Mouse (Mus musculus): ENCODE data around the gene Gm14862. TPM values are rescaled to one million over a fixed set of nuclear protein-coding genes. Genes with fewer than 3 reads are reported as not detected.

The Gm14862 gene
- polyA plus RNA-seq, 1 experiment from 2014 or later, result 0.39 TPM

GRCm38 (mm10) chrX:9259267-9259666 lies 2.6 kb upstream of the Gm14862 start:
- Histone ChIP-seq H3K27ac (no peak overlapping the region), H3K36me3 (no peaks in the 10 kb centered on the region), H3K4me3 (replicated peaks) (no peak overlapping the region), H3K9me3 (no peaks in the 10 kb centered on the region), H3K9ac (no peak overlapping the region), H3K4me1 (no peaks in the 10 kb centered on the region), H3K4me2 (no peak overlapping the region), H3K27me3 (replicated peaks) (no peaks in the 10 kb centered on the region)
- ATAC-seq (ENCODE audit: insufficient read depth, low FRiP score, low read depth), result no peak
- 90% methylated on average over 1 of the region's 1 CpGs for WGBS

GRCm38 (mm10) chrX:9257831-9258230 lies 1.1 kb upstream of the Gm14862 start:
- Histone ChIP-seq H3K9me3 (no peaks in the 10 kb centered on the region), H3K4me2 (no peak overlapping the region), H3K27ac (no peak overlapping the region), H3K27me3 (replicated peaks) (no peaks in the 10 kb centered on the region), H3K4me1 (no peaks in the 10 kb centered on the region), H3K4me3 (replicated peaks) (no peak overlapping the region), H3K36me3 (no peaks in the 10 kb centered on the region), H3K9ac (no peak overlapping the region)
- WGBS, result 72% methylated on average over 7 of the region's 7 CpGs
- no peak for ATAC-seq (ENCODE audit: insufficient read depth, low FRiP score, low read depth)

GRCm38 (mm10) chrX:9254901-9255300 lies 1.8 kb downstream of the Gm14862 start:
- Histone ChIP-seq H3K4me3 (replicated peaks) (no peak overlapping the region), H3K9ac (no peak overlapping the region), H3K36me3 (no peaks in the 10 kb centered on the region), H3K4me1 (no peaks in the 10 kb centered on the region), H3K4me2 (no peak overlapping the region), H3K27ac (no peak overlapping the region), H3K9me3 (no peaks in the 10 kb centered on the region), H3K27me3 (replicated peaks) (no peaks in the 10 kb centered on the region)
- 93% methylated on average over 3 of the region's 3 CpGs for WGBS
- ATAC-seq (ENCODE audit: insufficient read depth, low FRiP score, low read depth), result no peak

GRCm38 (mm10) chrX:9253990-9254389 lies 2.7 kb downstream of the Gm14862 start:
- 73% methylated on average over 10 of the region's 10 CpGs for WGBS
- H3K4me2 ChIP-seq, result no peak overlapping the region
- no peak overlapping the region for H3K27ac ChIP-seq
- no peaks in the 10 kb centered on the region for H3K9me3 ChIP-seq
- H3K9ac ChIP-seq, result no peak overlapping the region
- no peaks in the 10 kb centered on the region for H3K27me3 ChIP-seq (replicated peaks)
- no peak for ATAC-seq (ENCODE audit: insufficient read depth, low FRiP score, low read depth)
- H3K36me3 ChIP-seq, result no peaks in the 10 kb centered on the region
- H3K4me1 ChIP-seq, result no peaks in the 10 kb centered on the region
- no peak overlapping the region for H3K4me3 ChIP-seq (replicated peaks)

GRCm38 (mm10) chrX:9248911-9249310 lies 7.8 kb downstream of the Gm14862 start:
- Histone ChIP-seq H3K4me1 (no peaks in the 10 kb centered on the region), H3K27ac (no peak overlapping the region), H3K4me3 (replicated peaks) (no peak overlapping the region), H3K4me2 (no peak overlapping the region), H3K9me3 (no peaks in the 10 kb centered on the region), H3K9ac (no peak overlapping the region), H3K27me3 (replicated peaks) (no peaks in the 10 kb centered on the region), H3K36me3 (no peaks in the 10 kb centered on the region)
- ATAC-seq (ENCODE audit: insufficient read depth, low FRiP score, low read depth), result no peak
- 48% methylated on average over 5 of the region's 5 CpGs for WGBS

- H3K36me3 ChIP-seq, result no peaks in the 10 kb centered on the region
- no peak overlapping the region for H3K9ac ChIP-seq
- no peak overlapping the region for H3K4me3 ChIP-seq (replicated peaks)
- H3K27me3 ChIP-seq (replicated peaks), result no peaks in the 10 kb centered on the region
- no peak overlapping the region for H3K27ac ChIP-seq
- peak; percentile 83 for ATAC-seq (ENCODE audit: insufficient read depth, low FRiP score, low read depth)
- H3K4me2 ChIP-seq, result no peak overlapping the region
- WGBS, result 60% methylated on average over 12 of the region's 12 CpGs
- no peaks in the 10 kb centered on the region for H3K4me1 ChIP-seq
- H3K9me3 ChIP-seq, result no peaks in the 10 kb centered on the region
Measured at GRCm38 (mm10) chrX:9244603-9245336, 11.9 kb downstream of the Gm14862 start.

- Histone ChIP-seq H3K4me1 (no peaks in the 10 kb centered on the region), H3K9me3 (no peaks in the 10 kb centered on the region), H3K27me3 (replicated peaks) (no peaks in the 10 kb centered on the region), H3K4me3 (replicated peaks) (no peak overlapping the region), H3K9ac (no peak overlapping the region), H3K4me2 (no peak overlapping the region), H3K36me3 (no peaks in the 10 kb centered on the region), H3K27ac (no peak overlapping the region)
- ATAC-seq (ENCODE audit: insufficient read depth, low FRiP score, low read depth), result no peak
- WGBS, result 38% methylated on average over 8 of the region's 8 CpGs
Measured at GRCm38 (mm10) chrX:9243381-9243864, 13.3 kb downstream of the Gm14862 start.

- no peak overlapping the region for H3K4me2 ChIP-seq
- no peaks in the 10 kb centered on the region for H3K27me3 ChIP-seq (replicated peaks)
- H3K9ac ChIP-seq, result no peak overlapping the region
- H3K36me3 ChIP-seq, result no peaks in the 10 kb centered on the region
- 73% methylated on average over 5 of the region's 5 CpGs for WGBS
- H3K9me3 ChIP-seq, result no peaks in the 10 kb centered on the region
- H3K27ac ChIP-seq, result no peak overlapping the region
- no peak overlapping the region for H3K4me3 ChIP-seq (replicated peaks)
- peak; percentile 53; the same call in 1 of the 2 replicates for ATAC-seq (ENCODE audit: insufficient read depth, low FRiP score, low read depth)
- no peaks in the 10 kb centered on the region for H3K4me1 ChIP-seq
Measured at GRCm38 (mm10) chrX:9240737-9241591, 15.7 kb downstream of the Gm14862 start.

- Histone ChIP-seq H3K4me1 (no peaks in the 10 kb centered on the region), H3K9me3 (no peaks in the 10 kb centered on the region), H3K27ac (no peak overlapping the region), H3K36me3 (no peaks in the 10 kb centered on the region), H3K9ac (no peak overlapping the region), H3K4me2 (no peak overlapping the region), H3K4me3 (replicated peaks) (no peak overlapping the region), H3K27me3 (replicated peaks) (no peaks in the 10 kb centered on the region)
- ATAC-seq (ENCODE audit: insufficient read depth, low FRiP score, low read depth), result no peak
- 58% methylated on average over 2 of the region's 2 CpGs for WGBS
Measured at GRCm38 (mm10) chrX:9227105-9227504, 29.6 kb downstream of the Gm14862 start.

GRCm38 (mm10) chrX:9222412-9223221 lies 34.1 kb downstream of the Gm14862 start:
- H3K9me3 ChIP-seq, result no peaks in the 10 kb centered on the region
- no peak for ATAC-seq (ENCODE audit: insufficient read depth, low FRiP score, low read depth)
- H3K4me1 ChIP-seq, result no peaks in the 10 kb centered on the region
- no peak overlapping the region for H3K4me3 ChIP-seq (replicated peaks)
- no peak overlapping the region for H3K9ac ChIP-seq
- H3K27ac ChIP-seq, result no peak overlapping the region
- WGBS, result 81% methylated on average over 3 of the region's 3 CpGs
- H3K4me2 ChIP-seq, result no peak overlapping the region
- H3K36me3 ChIP-seq, result no peaks in the 10 kb centered on the region
- no peaks in the 10 kb centered on the region for H3K27me3 ChIP-seq (replicated peaks)

GRCm38 (mm10) chrX:9221736-9222135 lies 35.0 kb downstream of the Gm14862 start:
- Histone ChIP-seq H3K4me2 (no peak overlapping the region), H3K9me3 (no peaks in the 10 kb centered on the region), H3K4me1 (no peaks in the 10 kb centered on the region), H3K27ac (no peak overlapping the region), H3K27me3 (replicated peaks) (no peaks in the 10 kb centered on the region), H3K9ac (no peak overlapping the region), H3K36me3 (no peaks in the 10 kb centered on the region), H3K4me3 (replicated peaks) (no peak overlapping the region)
- 69% methylated on average over 4 of the region's 4 CpGs for WGBS
- no peak for ATAC-seq (ENCODE audit: insufficient read depth, low FRiP score, low read depth)

Data from stomach, embryonic 15.5 days (tissue).